Mouse (Mus musculus): ENCODE results near the gene Zc3h12a. TPM values are rescaled to one million over a fixed set of nuclear protein-coding genes. Genes with fewer than 3 reads are reported as not detected.

The Zc3h12a gene
- total and polyA plus RNA-seq, 3 experiments = 2.1 to 13.4 (median 7.7) TPM

DNA sequence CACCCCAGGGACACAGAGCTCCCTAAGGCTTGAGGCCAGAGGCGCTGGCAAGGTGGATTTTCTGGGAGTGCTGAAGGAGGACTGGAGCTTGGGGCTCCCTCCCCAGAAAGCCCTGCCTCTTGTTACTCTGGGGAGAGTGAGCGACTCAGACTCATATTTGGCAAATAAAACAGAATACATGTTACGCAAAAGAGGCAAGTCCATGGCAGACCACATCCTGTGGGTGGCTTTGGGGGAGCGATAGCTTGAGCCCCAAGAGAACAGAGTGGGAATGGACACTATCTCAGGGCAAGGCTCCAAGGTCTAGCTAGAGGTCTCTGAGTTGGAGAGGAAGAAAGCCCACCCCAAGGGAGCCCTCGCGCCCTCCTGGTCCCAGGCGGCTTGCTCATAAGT lies 4.4 kb downstream of the Zc3h12a start:
- Histone ChIP-seq H3K4me3 (replicated peaks in 1 of 3; ENCODE audit: low read depth in 2 of 3, low read length in 2 of 3, poor library complexity in 1 of 3) (peak overlapping the region; percentile 44 to 61 (median 58)), H3K9ac (ENCODE audit: insufficient read depth, low read depth) (peak overlapping the region; percentile 64), H3K4me2 (ENCODE audit: insufficient read depth, low read depth, poor library complexity, severe bottlenecking) (peak overlapping the region; percentile 76), H3K36me3 (replicated peaks in 1 of 2; ENCODE audit: control insufficient read depth in 1 of 2, insufficient read depth in 1 of 2, low read length in 1 of 2) (peaks cover 46 to 69% of the 10 kb centered on the region in 2 experiments), H3K27ac (ENCODE audit: insufficient read depth, low read depth) (peak overlapping the region; percentile 96), H3K79me2 (replicated peaks; ENCODE audit: control insufficient read depth, extremely low read depth, insufficient read depth, poor library complexity, severe bottlenecking) (peaks cover 40% of the 10 kb centered on the region), H3K4me1 (ENCODE audit: control insufficient read depth in 1 of 2, insufficient read depth in 2 of 2) (peaks cover 28 to 67% of the 10 kb centered on the region in 2 experiments), H3K27me3 (replicated peaks) (peaks cover under 1% of the 10 kb centered on the region), H3K9me3 (replicated peaks; ENCODE audit: low read length) (no peaks in the 10 kb centered on the region)
- in situ Hi-C loops (cut with MboI; ENCODE audit: low pct_ligation_motif_present, low pct_unique_long_range_greater_than_20kb, low sequenced_read_pairs) (no loop called here), dilution Hi-C loops (cut with MboI; ENCODE audit: extremely low pct_ligation_motif_present, extremely low pct_unique_long_range_greater_than_20kb, low sequenced_read_pairs) (no loop called here)
- TF ChIP-seq HCFC1 (IDR thresholded peaks at IDR 0.05; ENCODE audit: low read depth, low read length) (no peak), ETS1 (conservative IDR thresholded peaks at IDR 0.05; ENCODE audit: low read depth, low read length) (peak; percentile 2; the same call in 1 of the 2 replicates)
- no peak for DNase-seq (ENCODE audit: extremely low read depth)

DNA sequence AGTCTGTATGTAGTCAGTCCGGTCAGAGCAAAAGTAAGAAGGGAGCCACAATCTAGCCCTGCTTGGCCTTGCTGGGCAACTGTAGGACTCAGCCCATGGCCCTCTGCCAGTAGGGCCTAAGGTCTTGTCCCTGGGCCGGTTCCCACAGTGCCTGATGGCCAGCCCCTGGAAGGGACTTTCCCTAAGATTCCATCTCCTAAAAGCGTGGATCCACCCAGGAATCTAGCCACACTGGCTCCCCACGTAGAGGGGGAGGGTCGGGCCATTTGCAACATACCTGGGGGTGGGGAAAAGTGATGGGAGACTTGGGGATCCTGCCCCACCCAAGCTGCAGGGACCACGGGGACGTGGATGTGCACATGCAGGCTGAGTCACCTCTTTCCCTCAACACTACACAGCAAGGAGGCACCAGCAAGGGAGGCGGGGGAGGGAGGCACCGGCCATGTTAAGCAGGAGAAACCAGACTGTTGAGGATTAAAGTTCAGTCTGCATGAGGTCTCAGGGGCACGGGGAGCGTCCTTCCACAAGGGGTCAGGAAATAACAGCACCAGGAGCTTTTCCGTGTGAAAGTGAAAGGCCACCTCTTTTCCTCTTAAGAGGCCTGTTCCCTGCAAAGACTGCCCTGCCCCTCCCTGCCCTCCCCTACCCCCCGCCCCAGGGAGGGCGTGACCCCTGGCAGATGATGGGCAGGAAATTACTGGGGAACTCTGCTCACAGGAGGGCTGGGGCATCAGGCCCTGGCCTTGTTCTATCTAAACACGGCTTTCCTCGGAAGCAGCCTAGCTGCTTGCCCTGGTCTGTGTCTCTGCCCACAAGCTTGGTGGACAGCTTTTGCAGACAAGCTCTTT lies 5.0 kb downstream of the Zc3h12a start:
- H3K9me3 ChIP-seq (replicated peaks; ENCODE audit: low read length) = no peaks in the 10 kb centered on the region
- peak overlapping the region; percentile 44 to 61 (median 58) for H3K4me3 ChIP-seq (replicated peaks in 1 of 3; ENCODE audit: low read depth in 2 of 3, low read length in 2 of 3, poor library complexity in 1 of 3)
- H3K9ac ChIP-seq (ENCODE audit: insufficient read depth, low read depth) = peak overlapping the region; percentile 64
- TF ChIP-seq ETS1 (conservative IDR thresholded peaks at IDR 0.05; ENCODE audit: low read depth, low read length) (0 out of 2 replicates have a peak, but pooled peaks have one; percentile 11), EP300 (IDR thresholded peaks at IDR 0.05; ENCODE audit: low read length) (0 out of 2 replicates have a peak, but pooled peaks have one; percentile 12), KAT2A (IDR thresholded peaks at IDR 0.05; ENCODE audit: insufficient replicate concordance, low read length) (no peak), MAZ (IDR thresholded peaks at IDR 0.05; ENCODE audit: low read depth, low read length) (peak; percentile 53), BHLHE40 (IDR thresholded peaks at IDR 0.05; ENCODE audit: low read depth, low read length) (peak; percentile 62), JUND (conservative IDR thresholded peaks at IDR 0.05; ENCODE audit: low read depth, low read length) (no peak), POLR2A (IDR thresholded peaks at IDR 0.05; ENCODE audit: low read depth, low read length) (peak; percentile 38; the same call in 1 of the 2 replicates), ZC3H11A (IDR thresholded peaks at IDR 0.05; ENCODE audit: low read depth, low read length) (no peak)
- in situ Hi-C loops (cut with MboI; ENCODE audit: low pct_ligation_motif_present, low pct_unique_long_range_greater_than_20kb, low sequenced_read_pairs) (no loop called here), dilution Hi-C loops (cut with MboI; ENCODE audit: extremely low pct_ligation_motif_present, extremely low pct_unique_long_range_greater_than_20kb, low sequenced_read_pairs) (no loop called here)
- peak; percentile 49 for DNase-seq (ENCODE audit: extremely low read depth)
- H3K36me3 ChIP-seq (replicated peaks in 1 of 2; ENCODE audit: control insufficient read depth in 1 of 2, insufficient read depth in 1 of 2, low read length in 1 of 2) = peaks cover 46 to 69% of the 10 kb centered on the region in 2 experiments
- peak overlapping the region; percentile 76 for H3K4me2 ChIP-seq (ENCODE audit: insufficient read depth, low read depth, poor library complexity, severe bottlenecking)
- H3K27me3 ChIP-seq (replicated peaks) = no peaks in the 10 kb centered on the region
- peaks cover 30 to 69% of the 10 kb centered on the region in 2 experiments for H3K4me1 ChIP-seq (ENCODE audit: control insufficient read depth in 1 of 2, insufficient read depth in 2 of 2)
- H3K27ac ChIP-seq (ENCODE audit: insufficient read depth, low read depth) = peak overlapping the region; percentile 96
- peaks cover 40% of the 10 kb centered on the region for H3K79me2 ChIP-seq (replicated peaks; ENCODE audit: control insufficient read depth, extremely low read depth, insufficient read depth, poor library complexity, severe bottlenecking)

DNA sequence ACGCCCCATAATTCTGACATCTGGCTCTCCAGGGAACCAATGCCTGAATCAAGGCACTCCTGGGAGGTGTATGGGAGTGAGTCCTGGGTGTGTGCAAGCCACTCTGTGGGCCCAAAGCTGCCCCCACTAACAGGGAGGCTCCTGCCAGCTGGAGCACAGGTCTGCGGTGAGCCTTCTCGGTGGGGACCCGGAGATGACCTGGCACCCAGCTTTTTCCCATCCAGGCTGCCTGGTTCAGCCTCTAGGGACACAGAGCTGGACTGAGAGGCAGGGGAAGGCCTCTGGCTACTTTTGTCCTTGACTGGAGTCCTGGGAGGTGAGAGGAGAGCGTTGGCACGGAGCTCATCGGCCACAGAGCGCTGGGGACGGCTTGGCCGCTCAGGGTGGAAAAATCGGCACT lies 7.9 kb downstream of the Zc3h12a start:
- no peaks in the 10 kb centered on the region for H3K27me3 ChIP-seq (replicated peaks)
- H3K4me2 ChIP-seq (ENCODE audit: insufficient read depth, low read depth, poor library complexity, severe bottlenecking) = no peak overlapping the region
- H3K79me2 ChIP-seq (replicated peaks; ENCODE audit: control insufficient read depth, extremely low read depth, insufficient read depth, poor library complexity, severe bottlenecking) = peaks cover 26% of the 10 kb centered on the region
- in situ Hi-C loops (cut with MboI; ENCODE audit: low pct_ligation_motif_present, low pct_unique_long_range_greater_than_20kb, low sequenced_read_pairs) (no loop called here), dilution Hi-C loops (cut with MboI; ENCODE audit: extremely low pct_ligation_motif_present, extremely low pct_unique_long_range_greater_than_20kb, low sequenced_read_pairs) (no loop called here)
- no peak overlapping the region for H3K9ac ChIP-seq (ENCODE audit: insufficient read depth, low read depth)
- H3K36me3 ChIP-seq (replicated peaks in 1 of 2; ENCODE audit: control insufficient read depth in 1 of 2, insufficient read depth in 1 of 2, low read length in 1 of 2) = peaks cover 46 to 57% of the 10 kb centered on the region in 2 experiments
- no peak overlapping the region for H3K27ac ChIP-seq (ENCODE audit: insufficient read depth, low read depth)
- TF ChIP-seq SMC3 (IDR thresholded peaks at IDR 0.05; ENCODE audit: low read depth, low read length) (no peak), SIN3A (IDR thresholded peaks at IDR 0.05; ENCODE audit: low read length) (no peak), POLR2AphosphoS2 (IDR thresholded peaks at IDR 0.05; ENCODE audit: low read depth, low read length) (no peak), BHLHE40 (IDR thresholded peaks at IDR 0.05; ENCODE audit: low read depth, low read length) (no peak), EP300 (IDR thresholded peaks at IDR 0.05; ENCODE audit: low read length) (no peak), KAT2A (IDR thresholded peaks at IDR 0.05; ENCODE audit: insufficient replicate concordance, low read length) (no peak), ZC3H11A (IDR thresholded peaks at IDR 0.05; ENCODE audit: low read depth, low read length) (no peak), MYC (IDR thresholded peaks at IDR 0.05; ENCODE audit: low read depth, low read length) (no peak), NELFE (IDR thresholded peaks at IDR 0.05; ENCODE audit: low read depth, low read length) (no peak), TCF12 (IDR thresholded peaks at IDR 0.05; ENCODE audit: low read depth, low read length) (no peak), MEF2A (IDR thresholded peaks at IDR 0.05; ENCODE audit: borderline replicate concordance, low read depth, low read length) (no peak), ETS1 (conservative IDR thresholded peaks at IDR 0.05; ENCODE audit: low read depth, low read length) (no peak)
- H3K4me1 ChIP-seq (ENCODE audit: control insufficient read depth in 1 of 2, insufficient read depth in 2 of 2) = peaks cover 57 to 93% of the 10 kb centered on the region in 2 experiments
- H3K4me3 ChIP-seq (replicated peaks in 1 of 3; ENCODE audit: low read depth in 2 of 3, low read length in 2 of 3, poor library complexity in 1 of 3) = no peak overlapping the region
- no peak for DNase-seq (ENCODE audit: extremely low read depth)
- H3K9me3 ChIP-seq (replicated peaks; ENCODE audit: low read length) = no peaks in the 10 kb centered on the region
